Mouse (Mus musculus): ENCODE data around the gene Sgo2a. TPM values are rescaled to one million over a fixed set of nuclear protein-coding genes. Genes with fewer than 3 reads are reported as not detected.

Sgo2a gene
- total RNA-seq (2023) = 1 to 10 TPM; 1.1 to 1.2 TPM

DNA sequence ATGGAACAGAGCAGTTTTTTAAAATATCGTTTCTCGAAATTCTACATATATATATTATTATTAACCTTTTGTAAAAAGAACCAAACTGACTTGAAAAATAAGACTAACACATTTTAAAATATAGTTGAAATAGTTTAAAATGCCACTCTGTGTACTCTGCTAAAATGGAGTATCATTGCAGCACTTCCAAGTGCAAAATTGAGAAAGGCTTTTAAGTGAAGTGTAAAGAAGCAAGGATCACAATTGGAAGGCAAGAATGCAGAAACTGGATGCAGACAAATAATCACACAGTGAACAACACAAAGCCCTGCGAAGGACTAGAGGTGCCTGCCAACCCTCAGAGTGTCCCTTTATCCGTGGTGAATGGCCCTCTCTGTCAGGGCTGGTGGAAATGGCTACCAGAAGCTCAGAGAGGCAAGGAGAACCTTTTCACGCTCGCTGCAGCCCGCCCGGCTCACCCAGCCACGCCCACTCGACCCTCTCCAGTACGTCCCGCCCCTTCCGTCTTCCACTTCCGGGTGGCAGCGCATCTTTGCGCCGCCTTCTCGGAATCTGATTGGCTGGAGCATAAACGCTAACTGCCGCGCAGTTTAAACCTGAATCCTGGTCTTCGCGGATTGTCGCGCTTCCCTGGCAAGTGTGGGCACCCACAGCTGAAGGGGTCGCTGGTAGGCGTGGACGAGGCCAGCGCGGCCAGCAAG lies at the start of gene Sgo2a:
Gene Sgo2a (plus strand): TSS at position 540 of the 701 bp plus-strand sequence.

DNA sequence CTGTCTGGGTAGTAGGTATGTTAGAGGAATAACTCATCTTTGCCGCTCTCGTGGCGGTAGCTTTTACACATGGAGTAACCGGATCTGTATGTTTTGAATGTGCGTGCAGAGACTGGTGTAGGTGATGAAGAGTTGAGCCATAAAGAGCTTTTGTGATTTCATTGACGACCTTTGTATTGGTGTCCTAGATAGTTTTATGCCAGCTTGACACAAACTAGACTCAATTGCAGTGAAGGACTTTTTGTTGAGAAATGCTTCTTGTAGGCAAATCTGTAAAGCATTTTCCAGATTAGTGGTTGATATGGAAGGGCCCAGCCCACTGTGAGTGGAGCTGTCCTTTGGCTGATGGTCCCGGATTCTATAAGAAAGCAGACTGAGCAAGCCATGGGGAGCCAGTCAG lies 23.1 kb downstream of the Sgo2a start, which contains the start of gene Kctd18:
Gene Kctd18 (minus strand): TSS at position 101 of the 400 bp plus-strand sequence.

DNA sequence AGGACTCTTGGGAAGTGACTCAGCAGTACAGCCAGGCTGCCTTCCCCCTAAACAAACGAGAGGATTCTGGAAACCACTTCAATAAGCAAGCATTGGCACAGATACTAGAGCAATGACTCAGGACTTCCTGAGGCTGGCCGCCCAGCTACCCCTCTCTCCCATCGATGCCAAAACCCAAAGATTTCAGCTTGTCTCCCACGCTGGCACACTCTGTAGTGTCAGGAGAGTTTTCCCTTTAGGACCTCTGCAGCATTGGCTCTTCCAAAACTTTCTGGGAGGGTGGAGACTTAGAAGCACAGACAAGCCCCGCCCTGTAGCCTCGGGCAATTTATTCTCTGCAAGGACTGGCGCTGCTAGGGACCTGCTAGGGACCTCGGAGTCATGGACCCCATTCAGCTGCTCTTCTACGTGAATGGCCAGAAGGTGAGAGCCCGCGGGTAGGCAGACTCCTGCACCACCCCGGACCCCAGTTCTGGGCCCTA lies 33.9 kb downstream of the Sgo2a start, which contains the start of gene Aox1:
Gene Aox1 (plus strand): TSS at position 296 of the 482 bp plus-strand sequence.

Other genes starting within 250 kb of the Sgo2a start
- gene Spats2l, start 221.8 kb upstream of the Sgo2a start, total RNA-seq (2023) = under 1 TPM in 1 of 2 experiments, not detected in 1; 0.24 TPM
- gene Kctd18, start 23.0 kb downstream of the Sgo2a start, total RNA-seq (2023) = 10 to 100 TPM; 51.9 to 57.9 TPM
- gene Aox1, start 34.0 kb downstream of the Sgo2a start, total RNA-seq (2023) = not detected
- not detected for gene Aox3, start 117.2 kb downstream of the Sgo2a start, total RNA-seq (2023)
- gene Aox4, start 214.4 kb downstream of the Sgo2a start, total RNA-seq (2023) = not detected